Mouse (Mus musculus): ENCODE results near the gene 1110008L16Rik.
"Not testable (repeated sequence)": the region's sequence is repeated elsewhere in the genome, so short reads cannot be mapped to it uniquely, and the experiment has no call there.

1110008L16Rik gene

GRCm38 (mm10) chr12:55392120-55392519 is 92.7 kb downstream of the 1110008L16Rik start:
- no peak for DNase-seq (ENCODE audit: extremely low spot score, low spot score)

- no peak for DNase-seq (ENCODE audit: extremely low spot score, low spot score)
Measured at GRCm38 (mm10) chr12:55392733-55393577, 93.6 kb downstream of the 1110008L16Rik start.

- DNase-seq (ENCODE audit: extremely low spot score, low spot score): not testable (repeated sequence)
Measured at GRCm38 (mm10) chr12:55395601-55396000, 96.2 kb downstream of the 1110008L16Rik start.

- DNase-seq (ENCODE audit: extremely low spot score, low spot score): no peak
Measured at GRCm38 (mm10) chr12:55396536-55396935, 97.2 kb downstream of the 1110008L16Rik start.

GRCm38 (mm10) chr12:55397544-55398239 is 98.3 kb downstream of the 1110008L16Rik start:
- DNase-seq (ENCODE audit: extremely low spot score, low spot score): no peak

GRCm38 (mm10) chr12:55398240-55399127 is 99.1 kb downstream of the 1110008L16Rik start:
- DNase-seq (ENCODE audit: extremely low spot score, low spot score): peak; percentile 96

- no peak for DNase-seq (ENCODE audit: extremely low spot score, low spot score)
Measured at GRCm38 (mm10) chr12:55399128-55399677, 99.8 kb downstream of the 1110008L16Rik start.

GRCm38 (mm10) chr12:55407888-55408287 is 108.5 kb downstream of the 1110008L16Rik start:
- no peak for DNase-seq (ENCODE audit: extremely low spot score, low spot score)

GRCm38 (mm10) chr12:55415255-55415654 is 115.9 kb downstream of the 1110008L16Rik start:
- no peak for DNase-seq (ENCODE audit: extremely low spot score, low spot score)

- no peak for DNase-seq (ENCODE audit: extremely low spot score, low spot score)
Measured at GRCm38 (mm10) chr12:55415762-55416161, 116.4 kb downstream of the 1110008L16Rik start.

GRCm38 (mm10) chr12:55420220-55420619 is 120.8 kb downstream of the 1110008L16Rik start:
- DNase-seq (ENCODE audit: extremely low spot score, low spot score): no peak

GRCm38 (mm10) chr12:55422057-55422456 is 122.7 kb downstream of the 1110008L16Rik start:
- no peak for DNase-seq (ENCODE audit: extremely low spot score, low spot score)

- no peak for DNase-seq (ENCODE audit: extremely low spot score, low spot score)
Measured at GRCm38 (mm10) chr12:55426300-55426699, 126.9 kb downstream of the 1110008L16Rik start.

GRCm38 (mm10) chr12:55429201-55429600 is 129.8 kb downstream of the 1110008L16Rik start:
- no peak for DNase-seq (ENCODE audit: extremely low spot score, low spot score)

- DNase-seq (ENCODE audit: extremely low spot score, low spot score): no peak
Measured at GRCm38 (mm10) chr12:55429956-55430355, 130.6 kb downstream of the 1110008L16Rik start.
